Mouse (Mus musculus) hindbrain, embryonic 16.5 days (tissue): Measurements from ENCODE around the gene Apoo. TPM values are rescaled to one million over a fixed set of nuclear protein-coding genes. Genes with fewer than 3 reads are reported as not detected.
"Not testable (repeated sequence)": the region's sequence is repeated elsewhere in the genome, so short reads cannot be mapped to it uniquely, and the experiment has no call there.

Source experiments
- ATAC-seq: fragments of 200-750 bp; cut with Nextera tagmentation; 2 replicates; pipeline ENCODE4 v1.8.0; 2017; ENCODE audit warnings: moderate TSS enrichment, moderate library complexity
- H3K27ac ChIP-seq: fragments of 300-500 bp; sonication (generic); 2 replicates; pipeline ENCODE4 v1.5.1; 2014; ENCODE audit warnings: low read depth, mild to moderate bottlenecking, control low read depth, low read length, moderate library complexity
- H3K27me3 ChIP-seq: fragments of 300-500 bp; sonication (generic); replicated peaks from 2 replicates; pipeline ENCODE4 v1.6.1; 2014; ENCODE audit warnings: low read length; ENCODE audit not compliant: control insufficient read depth, insufficient read depth
- H3K36me3 ChIP-seq: fragments of 300-500 bp; sonication (generic); 2 replicates; pipeline ENCODE4 v1.6.1; 2014; ENCODE audit warnings: mild to moderate bottlenecking, low read length, moderate library complexity, mixed read lengths; ENCODE audit not compliant: control insufficient read depth, insufficient read depth
- H3K4me1 ChIP-seq: fragments of 300-500 bp; sonication (generic); 2 replicates; pipeline ENCODE4 v1.6.1; 2014; ENCODE audit warnings: low read depth, low read length; ENCODE audit not compliant: control insufficient read depth, insufficient read depth
- H3K4me2 ChIP-seq: fragments of 300-500 bp; sonication (generic); 2 replicates; pipeline ENCODE4 v1.6.1; 2014; ENCODE audit warnings: mild to moderate bottlenecking, low read length, control low read depth, moderate library complexity
- H3K4me3 ChIP-seq: fragments of 300-500 bp; sonication (generic); 2 replicates; pipeline ENCODE4 v1.5.1; 2014; ENCODE audit warnings: mild to moderate bottlenecking, low read length, control low read depth, moderate library complexity
- H3K9ac ChIP-seq: fragments of 300-500 bp; sonication (generic); 2 replicates; pipeline ENCODE4 v1.6.1; 2014; ENCODE audit warnings: low read depth, mild to moderate bottlenecking, control low read depth, low read length, moderate library complexity
- H3K9me3 ChIP-seq: fragments of 300-500 bp; sonication (generic); 2 replicates; pipeline ENCODE4 v1.6.1; 2014; ENCODE audit warnings: mild to moderate bottlenecking, low read length, moderate library complexity; ENCODE audit not compliant: control insufficient read depth
- WGBS: fragments of 180-500 bp; shearing (Covaris S2); extraction: QIAGEN DNeasy Blood & Tissue Kit; methylation state at CpG from one replicate; pipeline ENCODE4 v1.1.7; 2014; 5-methylcytosine and 5-hydroxymethylcytosine counted together
- polyA plus RNA-seq: library from polyadenylated mRNA; unstranded; fragments of >200 nt; fragmentation: Nextera tagmentation; extraction: Ambion mirVana; gene quantifications from 2 replicates; pipeline ENCODE4 v1.2.1, GENCODE M21; 2015

Apoo gene
- 130 and 131 TPM in 2 replicates for polyA plus RNA-seq

GRCm38 (mm10) chrX:94366670-94367241 is at the start of gene Apoo, which contains the start of gene Fam90a1b:
TSS of gene Apoo (plus strand) at chrX:94367117.
TSS of gene Fam90a1b (minus strand) at chrX:94366777.
- H3K4me1 ChIP-seq: peaks cover 6% of the 10 kb centered on the region; the same call in 1 of the 2 replicates
- no peaks in the 10 kb centered on the region for H3K9me3 ChIP-seq
- H3K4me2 ChIP-seq: peak within 1 kb of the TSS; percentile 48
- peak within 1 kb of the TSS; percentile 70 for H3K9ac ChIP-seq
- peaks cover 22% of the 10 kb centered on the region for H3K27me3 ChIP-seq
- H3K27ac ChIP-seq: peak within 1 kb of the TSS; percentile 63; the same call in 1 of the 2 replicates
- no peaks in the 10 kb centered on the region for H3K36me3 ChIP-seq
- peak; percentile 99 for ATAC-seq
- 10% methylated on average over 46 of the region's 46 CpGs for WGBS
- H3K4me3 ChIP-seq: peak within 1 kb of the TSS; percentile 61

GRCm38 (mm10) chrX:94321036-94321902 is 45.6 kb upstream of the Apoo start:
- ATAC-seq: peak; percentile 79
- peaks cover 17% of the 10 kb centered on the region for H3K27me3 ChIP-seq

GRCm38 (mm10) chrX:94343638-94344037 is 23.3 kb upstream of the Apoo start:
- not testable (repeated sequence) for H3K36me3 ChIP-seq, H3K9ac ChIP-seq, H3K4me3 ChIP-seq, H3K4me2 ChIP-seq, H3K27ac ChIP-seq, H3K4me1 ChIP-seq, ATAC-seq, H3K9me3 ChIP-seq, H3K27me3 ChIP-seq
- 87% methylated on average over 4 of the region's 4 CpGs for WGBS

More at GRCm38 (mm10) chrX:94321036-94321902, 45.6 kb upstream of the Apoo start:
- no peak overlapping the region for H3K4me3 ChIP-seq
- H3K9ac ChIP-seq: no peak overlapping the region
- WGBS: 57% methylated on average over 11 of the region's 11 CpGs
- no peaks in the 10 kb centered on the region for H3K4me1 ChIP-seq
- no peak overlapping the region for H3K4me2 ChIP-seq
- H3K27ac ChIP-seq: no peak overlapping the region
- no peaks in the 10 kb centered on the region for H3K9me3 ChIP-seq
- no peaks in the 10 kb centered on the region for H3K36me3 ChIP-seq

- ATAC-seq: no peak
- peaks cover 22% of the 10 kb centered on the region for H3K27me3 ChIP-seq
- H3K9me3 ChIP-seq: no peaks in the 10 kb centered on the region
- no peak overlapping the region for H3K9ac ChIP-seq
- 33% methylated on average over 14 of the region's 14 CpGs for WGBS
- H3K4me2 ChIP-seq: peak overlapping the region; percentile 48
- peaks cover 6% of the 10 kb centered on the region; the same call in 1 of the 2 replicates for H3K4me1 ChIP-seq
- no peaks in the 10 kb centered on the region for H3K36me3 ChIP-seq
- H3K27ac ChIP-seq: no peak overlapping the region
- H3K4me3 ChIP-seq: peak overlapping the region; percentile 61; the same call in 1 of the 2 replicates
Observed at GRCm38 (mm10) chrX:94365381-94365925, 1.5 kb upstream of the Apoo start.

GRCm38 (mm10) chrX:94366029-94366428 is 888 bp upstream of the Apoo start:
- Histone ChIP-seq H3K9me3 (no peaks in the 10 kb centered on the region), H3K4me1 (peaks cover 6% of the 10 kb centered on the region; the same call in 1 of the 2 replicates), H3K27ac (no peak overlapping the region), H3K27me3 (peaks cover 22% of the 10 kb centered on the region), H3K36me3 (no peaks in the 10 kb centered on the region), H3K9ac (no peak overlapping the region), H3K4me2 (peak overlapping the region; percentile 48), H3K4me3 (peak overlapping the region; percentile 61)
- no peak for ATAC-seq
- 18% methylated on average over 16 of the region's 16 CpGs for WGBS

- H3K27ac ChIP-seq: peak overlapping the region; percentile 63; the same call in 1 of the 2 replicates
- ATAC-seq: peak; percentile 21; the same call in 1 of the 2 replicates
Observed at GRCm38 (mm10) chrX:94367248-94367647, 331 bp downstream of the Apoo start.

GRCm38 (mm10) chrX:94378734-94379133 is 11.8 kb downstream of the Apoo start:
- no peak for ATAC-seq
- Histone ChIP-seq H3K4me3 (no peak overlapping the region), H3K36me3 (no peaks in the 10 kb centered on the region), H3K27me3 (peaks cover 10% of the 10 kb centered on the region), H3K4me1 (no peaks in the 10 kb centered on the region), H3K27ac (no peak overlapping the region), H3K9ac (no peak overlapping the region), H3K4me2 (no peak overlapping the region), H3K9me3 (no peaks in the 10 kb centered on the region)
- 71% methylated on average over 5 of the region's 5 CpGs for WGBS

More at GRCm38 (mm10) chrX:94367248-94367647, 331 bp downstream of the Apoo start:
- H3K36me3 ChIP-seq: no peaks in the 10 kb centered on the region
- H3K27me3 ChIP-seq: peaks cover 20% of the 10 kb centered on the region
- H3K4me3 ChIP-seq: peak overlapping the region; percentile 61
- 29% methylated on average over 17 of the region's 17 CpGs for WGBS
- no peaks in the 10 kb centered on the region for H3K9me3 ChIP-seq
- H3K9ac ChIP-seq: peak overlapping the region; percentile 70
- peaks cover 6% of the 10 kb centered on the region; the same call in 1 of the 2 replicates for H3K4me1 ChIP-seq
- peak overlapping the region; percentile 43 for H3K4me2 ChIP-seq

GRCm38 (mm10) chrX:94408975-94409374 is 42.1 kb downstream of the Apoo start:
- no peak overlapping the region for H3K4me2 ChIP-seq
- WGBS: 52% methylated on average over 3 of the region's 3 CpGs
- H3K27ac ChIP-seq: no peak overlapping the region
- H3K36me3 ChIP-seq: no peaks in the 10 kb centered on the region
- H3K9ac ChIP-seq: no peak overlapping the region
- H3K27me3 ChIP-seq: peaks cover 2% of the 10 kb centered on the region; the same call in 1 of the 2 replicates
- H3K9me3 ChIP-seq: no peaks in the 10 kb centered on the region
- ATAC-seq: no peak
- H3K4me1 ChIP-seq: no peaks in the 10 kb centered on the region
- H3K4me3 ChIP-seq: no peak overlapping the region

- no peak overlapping the region for H3K4me2 ChIP-seq
- H3K9ac ChIP-seq: no peak overlapping the region
- H3K4me1 ChIP-seq: no peaks in the 10 kb centered on the region
- H3K9me3 ChIP-seq: no peaks in the 10 kb centered on the region
- H3K36me3 ChIP-seq: no peaks in the 10 kb centered on the region
- WGBS: 92% methylated on average over 2 of the region's 2 CpGs
- no peak overlapping the region for H3K4me3 ChIP-seq
- no peak overlapping the region for H3K27ac ChIP-seq
- no peak for ATAC-seq
- peaks cover 3% of the 10 kb centered on the region; the same call in 1 of the 2 replicates for H3K27me3 ChIP-seq
Observed at GRCm38 (mm10) chrX:94420210-94420609, 53.3 kb downstream of the Apoo start.
